Mouse (Mus musculus) spleen, postnatal 36 days (tissue): ENCODE results near the gene Tmem86a.
A peak's percentile ranks its signal among the peaks of the same experiment; 100 is the strongest.

ENCODE experiments used
- DNase-seq, 2 experiments: peaks; one replicate each; pipeline ENCODE4 v3.0.0; 2022; ENCODE audit warnings: low spot score in 2 of 2, mixed read lengths in 1 of 2

Gene Tmem86a

GRCm38 (mm10) chr7:47076193-47076592 lies 25.8 kb downstream of the Tmem86a start:
- DNase-seq, result no peak

DNA sequence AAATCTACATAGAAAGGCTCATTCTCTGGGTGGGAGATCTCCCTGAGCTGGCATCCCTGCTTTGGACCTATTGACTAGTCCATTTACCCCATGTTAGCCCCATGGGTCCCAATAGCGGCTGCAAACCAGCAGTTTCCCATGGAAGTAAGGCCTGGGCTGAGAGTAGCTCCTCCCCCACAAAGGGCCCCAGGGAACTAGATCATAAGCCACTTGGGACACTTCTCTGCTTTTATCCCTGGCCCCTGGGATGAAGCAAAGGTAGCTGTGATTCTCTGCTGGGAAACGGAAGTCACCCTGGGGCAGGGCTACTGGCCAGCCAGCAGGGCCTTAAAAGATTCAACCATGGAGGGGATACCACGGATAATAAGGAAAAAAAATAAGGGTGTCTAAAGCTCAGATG lies 26.3 kb downstream of the Tmem86a start:
- DNase-seq, result no peak

DNA sequence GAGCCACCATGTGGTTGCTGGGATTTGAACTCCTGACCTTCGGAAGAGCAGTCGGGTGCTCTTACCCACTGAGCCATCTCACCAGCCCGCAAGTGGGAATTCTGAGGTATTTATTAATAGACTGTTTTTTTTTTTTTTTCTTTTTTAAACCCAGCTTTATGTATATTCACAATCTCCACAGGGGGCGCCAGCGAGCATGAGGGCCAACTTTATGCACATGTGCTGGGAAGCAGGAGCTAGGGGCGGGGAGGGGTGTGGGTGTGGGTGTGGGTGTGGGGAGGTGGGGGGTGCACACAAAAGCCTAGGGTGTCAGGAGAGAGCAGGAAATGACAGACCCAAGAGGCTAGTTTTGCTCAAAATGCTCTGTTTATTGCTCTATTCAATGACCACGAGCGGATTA lies 27.1 kb downstream of the Tmem86a start:
- DNase-seq, result peak in 1 of 2 experiments; percentile 18

DNA sequence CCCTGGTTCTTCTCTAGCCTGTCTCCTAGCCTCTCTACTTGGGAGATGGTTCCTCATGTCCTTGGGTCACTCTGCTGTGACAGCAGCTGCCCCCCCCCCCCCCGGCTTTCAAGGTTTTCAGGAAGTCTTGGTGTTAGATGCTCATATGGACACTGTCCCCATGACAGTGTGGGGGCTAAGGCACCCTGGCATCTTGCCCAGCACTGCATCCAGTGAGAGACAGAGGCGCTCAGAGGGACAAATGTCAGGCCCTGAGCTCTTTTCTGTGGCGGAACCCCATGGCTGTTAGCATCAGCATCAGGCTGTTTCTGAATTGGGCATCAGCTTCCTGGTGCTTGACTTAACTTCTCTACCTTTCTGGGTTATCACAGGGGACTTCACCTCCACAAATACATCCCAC lies 30.5 kb downstream of the Tmem86a start:
- DNase-seq, result no peak

- peak; percentile 45 to 52 for DNase-seq
Measured at GRCm38 (mm10) chr7:47081277-47081676, 30.9 kb downstream of the Tmem86a start.

GRCm38 (mm10) chr7:47085075-47085474 lies 34.7 kb downstream of the Tmem86a start:
- no peak for DNase-seq

DNA sequence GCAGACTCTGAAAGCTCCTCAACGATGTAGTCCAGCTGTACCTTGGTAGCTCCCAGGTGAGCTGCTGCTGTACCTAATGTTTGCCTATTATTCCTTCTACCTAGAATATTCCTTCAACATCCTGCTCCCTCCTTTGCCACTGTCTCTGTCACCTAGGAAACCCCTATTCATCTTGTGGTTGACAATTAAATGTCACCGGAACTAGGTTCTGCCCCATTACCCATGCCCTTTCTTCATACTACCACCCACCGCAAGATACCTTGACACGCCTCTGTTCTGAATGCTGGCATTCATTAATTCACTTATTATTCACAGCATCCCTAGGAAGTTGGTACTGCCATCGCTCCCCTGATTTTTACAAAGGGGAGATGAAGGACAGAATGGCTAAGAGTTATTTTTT lies 43.5 kb downstream of the Tmem86a start:
- DNase-seq, result no peak

DNA sequence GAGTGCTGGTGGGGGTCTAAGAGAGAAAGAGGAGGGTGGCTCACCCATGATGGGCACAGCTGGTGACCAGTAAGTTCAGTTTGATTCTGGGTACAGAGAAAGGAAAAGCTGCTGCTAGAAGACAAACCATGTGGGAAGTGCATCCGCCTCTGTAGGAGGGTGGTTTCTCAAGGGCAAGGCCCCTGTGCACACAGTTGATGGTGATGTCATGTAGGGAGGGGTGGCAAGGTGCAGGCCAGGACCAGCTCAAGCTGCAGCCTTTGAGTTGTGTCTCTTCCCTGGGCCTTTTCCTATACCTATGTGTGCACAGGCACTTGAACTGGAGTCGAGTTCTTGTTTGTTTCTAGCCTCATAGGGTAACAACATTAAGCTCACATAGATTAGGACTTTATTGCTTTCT lies 44.6 kb downstream of the Tmem86a start:
- no peak for DNase-seq

- no peak for DNase-seq
Measured at GRCm38 (mm10) chr7:47098044-47098443, 47.6 kb downstream of the Tmem86a start.

- no peak for DNase-seq
Measured at GRCm38 (mm10) chr7:47099306-47099705, 48.9 kb downstream of the Tmem86a start.

GRCm38 (mm10) chr7:47100615-47101014 lies 50.2 kb downstream of the Tmem86a start:
- DNase-seq, result no peak

DNA sequence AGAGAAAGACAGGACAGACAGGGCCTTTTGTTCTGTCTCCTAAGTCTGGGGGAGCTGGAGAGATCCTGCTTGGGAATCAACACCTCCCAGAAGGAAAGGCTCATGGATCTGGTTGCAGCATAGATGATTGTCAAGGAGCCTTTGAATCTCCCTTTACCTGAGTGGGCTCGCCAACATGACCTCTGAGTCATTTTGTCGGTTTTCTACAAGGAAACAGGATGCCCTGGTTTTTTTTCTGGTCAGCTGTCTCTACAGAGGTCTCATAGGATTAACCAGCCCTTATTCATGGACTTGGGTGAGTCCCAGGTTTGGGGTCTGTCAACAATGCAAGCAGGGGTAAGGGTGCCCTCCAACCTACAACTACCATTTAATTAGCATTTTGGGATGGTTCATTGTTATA lies 52.6 kb downstream of the Tmem86a start:
- no peak for DNase-seq

DNA sequence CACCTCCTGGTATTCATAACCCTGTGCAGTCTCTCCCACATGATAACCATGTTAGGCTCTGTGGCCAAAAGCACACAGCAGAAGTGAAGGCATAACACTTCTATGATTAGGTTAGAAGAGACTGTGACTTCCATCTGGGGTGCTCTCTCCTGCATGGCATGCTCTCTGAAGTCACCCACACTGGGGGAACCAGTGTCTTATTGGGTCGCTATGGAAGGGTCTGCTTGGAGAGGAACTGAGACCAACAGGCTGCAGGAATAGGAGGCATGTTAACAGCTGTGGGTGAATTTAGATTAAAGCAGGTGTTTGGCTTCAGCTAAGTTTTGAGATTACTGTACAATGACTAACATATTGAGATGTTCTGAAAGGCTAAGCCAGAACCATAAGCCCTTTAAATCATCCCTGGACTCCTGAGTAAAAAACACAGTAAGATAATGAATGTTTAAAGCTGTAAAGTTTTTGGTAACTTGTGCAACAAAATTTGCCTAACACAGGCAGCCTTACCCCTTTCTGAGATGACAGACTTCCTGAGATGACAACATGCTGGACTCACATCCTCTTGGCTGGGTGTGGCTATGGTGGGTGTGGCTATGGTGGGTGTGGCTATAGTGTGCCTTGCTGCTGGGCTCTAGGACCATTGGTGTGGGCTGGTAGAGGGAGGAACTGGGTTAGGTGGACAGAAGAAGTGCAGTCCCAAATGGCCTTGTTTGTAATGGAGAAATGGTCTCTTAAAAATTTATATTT lies 53.4 kb downstream of the Tmem86a start:
- peak; percentile 72 to 78 for DNase-seq
